Mouse (Mus musculus): ENCODE data around the gene Lysmd4.

DNA sequence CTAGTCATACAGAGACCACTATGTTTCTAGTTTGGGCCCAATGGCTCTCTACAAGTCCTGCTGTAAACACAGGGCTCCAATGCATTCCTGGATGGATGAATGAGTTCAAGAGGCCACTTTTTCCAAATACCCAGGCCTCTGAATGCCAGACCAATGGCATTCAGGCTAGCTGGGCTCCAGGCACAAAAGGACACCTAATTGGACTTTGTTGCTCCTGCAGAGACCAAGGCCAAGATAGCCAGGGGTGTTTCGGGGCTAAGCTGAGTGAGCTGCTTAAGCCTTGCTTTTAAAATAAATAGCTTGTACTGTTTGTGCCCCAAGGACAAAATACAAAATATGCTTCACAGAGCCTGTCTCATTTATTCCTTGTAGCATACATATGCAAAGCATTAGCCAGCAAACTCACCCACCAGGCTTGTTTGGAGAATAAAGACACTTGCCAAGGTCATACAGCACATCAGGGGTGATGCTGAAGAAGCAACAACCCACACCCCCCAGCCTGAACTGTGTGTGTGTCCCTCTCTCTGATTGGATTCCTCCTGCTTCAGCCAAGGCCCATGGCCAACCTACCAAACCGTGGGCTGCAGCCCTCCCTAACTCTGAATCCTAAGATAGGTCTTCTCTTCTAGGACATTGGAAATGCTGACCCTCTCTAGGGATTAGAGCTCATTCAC, 48.7 kb upstream of the Lysmd4 start:
- TF ChIP-seq GATA1 (IDR thresholded peaks at IDR 0.05; ENCODE audit: low read length) (no peak), TAL1 (IDR thresholded peaks at IDR 0.05; ENCODE audit: low read length) (no peak)
